Mouse (Mus musculus): ENCODE measurements around the gene Sgpp2.
A peak's percentile ranks its signal among the peaks of the same experiment; 100 is the strongest.

The Sgpp2 gene

GRCm38 (mm10) chr1:78339941-78340340 is 29.8 kb downstream of the Sgpp2 start:
- DNase-seq: no peak

- no peak for DNase-seq
Observed at GRCm38 (mm10) chr1:78340584-78340983, 30.4 kb downstream of the Sgpp2 start.

GRCm38 (mm10) chr1:78347317-78347806 is 37.2 kb downstream of the Sgpp2 start:
- DNase-seq: no peak

DNA sequence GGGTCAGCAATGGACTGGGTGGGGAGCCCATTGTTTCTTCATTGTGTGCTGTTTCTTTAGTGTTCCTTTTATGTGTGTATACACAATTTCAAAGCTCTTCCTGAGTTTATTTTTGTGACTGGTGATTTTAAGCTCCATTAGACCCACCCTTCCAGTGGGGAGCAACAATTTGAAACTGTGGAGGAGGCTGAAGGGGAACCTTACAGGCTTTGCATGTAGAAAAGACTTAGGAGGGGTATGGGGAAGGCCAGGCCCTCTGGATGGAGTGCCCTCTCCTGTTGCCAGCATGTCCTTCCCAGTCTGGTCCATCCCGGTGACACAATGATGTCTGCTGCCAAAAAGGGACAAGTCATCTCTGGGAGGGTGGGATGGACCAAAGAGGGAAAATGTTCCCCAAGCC is 39.1 kb downstream of the Sgpp2 start:
- no peak for DNase-seq

- no peak for DNase-seq
Observed at GRCm38 (mm10) chr1:78353254-78353653, 43.1 kb downstream of the Sgpp2 start.

GRCm38 (mm10) chr1:78355123-78355522 is 45.0 kb downstream of the Sgpp2 start:
- peak; percentile 83 for DNase-seq

DNA sequence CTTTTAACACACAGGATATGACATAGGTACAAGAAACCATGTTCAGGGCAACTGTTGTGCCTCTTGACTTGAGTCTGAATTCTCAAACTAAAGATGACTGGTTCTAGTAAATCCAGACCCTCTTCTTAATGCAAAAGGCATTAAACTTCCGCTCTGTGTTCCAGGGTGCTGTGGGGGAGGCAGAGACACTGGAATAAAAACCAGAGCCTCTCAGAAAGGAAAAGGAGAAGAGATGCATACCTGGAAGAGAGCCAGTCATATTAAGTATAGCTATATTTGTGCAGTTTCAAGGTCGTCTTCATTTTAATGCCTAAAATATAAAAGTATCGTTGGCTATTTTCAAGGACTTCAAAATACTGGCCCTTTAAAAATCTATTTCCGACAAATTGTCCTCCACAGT is 47.3 kb downstream of the Sgpp2 start:
- no peak for DNase-seq

- no peak for DNase-seq
Observed at GRCm38 (mm10) chr1:78357868-78358267, 47.7 kb downstream of the Sgpp2 start.

GRCm38 (mm10) chr1:78363965-78364889 is 54.1 kb downstream of the Sgpp2 start:
- DNase-seq: no peak

DNA sequence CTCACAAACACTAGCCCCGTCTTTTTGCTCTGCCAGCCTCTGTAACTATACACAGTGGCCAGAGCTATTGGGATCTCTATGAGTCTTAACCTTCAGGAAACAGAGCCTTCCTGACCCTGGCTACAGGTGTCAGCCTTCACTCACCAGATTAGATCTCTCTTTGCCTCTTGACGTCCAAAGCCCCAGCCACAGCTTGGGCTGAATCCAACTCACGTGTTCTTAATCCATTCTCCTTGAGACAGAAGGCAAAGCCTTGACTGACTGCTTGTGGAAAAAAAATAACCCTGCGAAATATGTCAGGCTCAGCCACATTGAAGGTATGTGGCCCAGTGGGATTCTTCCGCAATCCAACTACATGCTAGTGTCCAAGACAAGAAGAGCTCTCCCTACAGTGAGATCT is 57.7 kb downstream of the Sgpp2 start:
- peak; percentile 38 for DNase-seq

DNA sequence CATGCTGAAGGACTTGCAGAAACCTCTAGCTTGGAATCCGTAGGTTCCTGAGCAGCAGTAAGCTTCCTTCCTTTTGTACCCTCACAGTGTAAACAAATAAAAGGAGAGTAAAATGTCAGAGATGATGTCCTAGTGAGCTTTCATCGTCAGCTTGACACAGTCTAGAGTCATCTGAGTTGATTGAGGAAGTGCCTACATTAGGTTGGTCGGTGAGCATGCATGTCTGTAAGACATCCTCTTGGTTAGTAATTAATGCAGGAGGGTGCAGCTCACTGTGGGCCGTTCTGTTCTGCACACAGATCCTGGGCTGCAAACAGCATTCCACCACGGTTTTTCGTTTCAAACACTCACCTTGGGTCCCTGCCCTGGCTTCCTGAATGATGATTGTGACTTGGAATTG is 60.0 kb downstream of the Sgpp2 start:
- DNase-seq: no peak

DNA sequence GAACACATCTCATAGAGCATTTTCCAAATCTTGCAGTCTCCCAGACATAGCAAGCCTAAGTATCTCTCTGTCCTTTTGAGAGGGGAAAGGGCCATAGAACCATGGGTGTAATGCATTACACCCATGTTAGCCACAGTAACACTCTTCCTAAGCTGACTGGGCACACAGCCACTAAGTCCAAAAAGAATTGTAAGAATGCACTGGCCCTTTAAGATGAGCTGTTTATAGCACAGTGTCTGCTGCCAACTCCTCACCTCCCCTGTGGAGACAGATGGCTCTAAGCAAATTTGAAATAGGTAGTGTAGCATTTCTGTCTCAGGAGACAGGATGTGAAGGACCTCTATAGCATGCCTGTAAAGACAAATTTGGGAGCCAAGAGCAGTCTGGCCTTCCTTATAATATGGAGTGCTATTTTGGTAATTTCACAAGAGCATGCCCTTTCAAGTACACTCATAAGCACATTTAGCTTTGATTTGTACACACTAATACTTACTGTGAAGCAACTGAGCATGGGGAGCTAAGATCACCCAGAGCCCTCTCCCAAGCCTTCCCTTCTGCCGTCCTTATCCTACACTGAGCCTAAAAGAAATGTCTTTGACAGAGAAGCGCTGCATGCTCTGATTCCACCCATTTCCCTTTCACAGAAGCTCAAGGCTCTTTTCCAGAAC is 61.6 kb downstream of the Sgpp2 start:
- DNase-seq: no peak

- DNase-seq: no peak
Observed at GRCm38 (mm10) chr1:78372316-78372715, 62.2 kb downstream of the Sgpp2 start.

DNA sequence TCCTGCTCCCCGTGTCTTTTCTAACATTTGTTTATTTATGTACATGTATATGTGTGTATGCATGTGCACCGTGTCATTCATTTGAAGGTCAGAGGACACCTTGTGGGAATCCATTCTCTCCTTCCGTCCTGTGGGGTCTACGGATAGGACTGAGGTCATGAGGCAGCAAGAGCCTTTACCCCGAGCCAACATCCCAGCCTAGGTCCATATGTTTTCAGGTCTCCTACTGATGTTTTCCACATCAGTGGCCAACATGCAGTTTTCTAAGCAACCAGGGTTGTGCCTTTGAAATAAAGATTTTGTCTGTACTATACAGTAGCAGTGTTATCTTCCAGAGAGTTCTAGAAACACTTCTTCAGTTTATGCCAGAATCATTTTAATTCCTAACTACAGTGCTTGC is 63.7 kb downstream of the Sgpp2 start:
- DNase-seq: no peak

DNA sequence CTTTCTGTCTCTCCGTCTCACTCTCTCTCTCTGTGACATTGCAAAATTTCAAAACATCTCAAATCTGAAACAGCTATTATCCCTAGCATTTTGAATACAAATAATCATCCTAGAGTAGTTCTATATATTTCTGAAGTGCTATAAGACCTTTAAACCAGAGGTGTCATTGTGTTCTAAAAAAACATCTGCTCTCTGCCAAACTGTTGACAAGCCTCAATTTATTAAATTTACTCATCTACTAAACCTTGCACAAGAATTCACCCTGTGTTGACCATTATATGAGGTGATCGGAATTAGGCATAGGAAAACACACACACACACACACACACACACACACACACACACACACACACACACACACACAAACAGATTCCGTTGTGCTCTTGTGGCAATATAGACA is 64.9 kb downstream of the Sgpp2 start:
- DNase-seq: no peak

DNA sequence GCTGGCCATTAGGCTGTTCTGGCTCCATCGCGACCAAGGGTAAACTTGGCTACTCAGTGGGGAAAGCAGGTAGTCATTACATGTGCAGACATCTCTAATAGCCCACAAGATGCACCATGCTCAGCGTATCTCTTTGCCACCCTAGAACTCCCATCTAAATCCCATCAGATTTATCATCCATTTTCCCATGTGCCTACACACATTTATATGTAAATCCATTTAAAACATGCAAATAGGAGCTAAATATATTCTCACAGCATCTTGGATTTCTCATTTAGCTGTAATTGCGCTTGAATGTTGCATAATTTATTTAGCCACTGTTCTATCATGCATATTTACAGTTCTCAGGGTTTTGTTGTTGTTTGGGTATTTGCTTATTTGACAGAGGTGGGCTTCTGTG is 70.8 kb downstream of the Sgpp2 start:
- DNase-seq: no peak

- no peak for DNase-seq
Observed at GRCm38 (mm10) chr1:78387854-78388253, 77.7 kb downstream of the Sgpp2 start.

- DNase-seq: no peak
Observed at GRCm38 (mm10) chr1:78388848-78389247, 78.7 kb downstream of the Sgpp2 start.

DNA sequence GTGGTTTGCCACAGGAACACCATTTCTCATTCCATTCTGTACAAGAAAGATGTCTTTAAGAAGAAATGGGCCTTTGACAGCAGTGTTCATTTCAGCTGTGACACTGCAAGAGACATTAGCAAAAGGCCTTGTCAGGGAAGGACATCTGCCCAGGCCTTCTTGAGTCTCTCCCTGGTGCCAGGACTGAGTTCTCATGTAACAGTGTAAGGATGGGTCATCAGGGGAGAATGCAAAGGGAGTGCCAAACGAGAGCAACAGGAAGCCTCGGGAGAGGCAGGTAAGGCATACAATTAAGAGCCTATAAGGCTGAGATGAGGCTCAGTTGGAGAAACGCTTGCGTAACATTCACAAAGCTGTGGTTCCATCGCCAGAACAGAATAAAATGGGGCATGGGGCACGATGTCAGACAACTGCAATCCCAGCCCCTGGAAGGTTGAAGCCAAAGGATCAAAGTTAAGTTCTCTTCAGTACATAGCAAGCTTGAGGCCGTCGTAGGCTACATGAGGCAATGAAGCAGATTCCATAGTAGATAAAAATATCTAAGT is 85.1 kb downstream of the Sgpp2 start:
- DNase-seq: no peak

- no peak for DNase-seq
Observed at GRCm38 (mm10) chr1:78395737-78396136, 85.6 kb downstream of the Sgpp2 start.

- DNase-seq: peak; percentile 8
Observed at GRCm38 (mm10) chr1:78396320-78396913, 86.3 kb downstream of the Sgpp2 start.

DNA sequence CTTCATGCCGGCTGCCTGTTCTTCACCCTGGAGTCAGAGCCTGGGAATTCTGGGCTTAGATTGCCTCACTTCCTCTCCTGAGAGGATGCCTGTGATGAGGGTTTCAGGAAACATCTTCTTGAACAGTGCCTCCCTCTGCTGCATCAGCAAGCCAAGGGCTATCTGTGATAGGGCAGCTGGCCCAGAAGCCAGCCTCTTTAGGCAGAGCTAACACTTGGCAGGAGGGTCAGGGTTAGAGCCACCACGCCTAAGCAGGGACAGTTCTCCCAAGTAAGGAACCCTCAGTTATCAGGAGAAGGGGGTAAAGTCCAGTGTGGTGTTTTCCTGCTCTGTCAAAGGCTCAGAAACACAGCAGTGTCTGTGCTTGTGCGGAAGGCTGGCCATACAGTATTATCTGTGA is 89.6 kb downstream of the Sgpp2 start:
- DNase-seq: no peak

- no peak for DNase-seq
Observed at GRCm38 (mm10) chr1:78401413-78401812, 91.3 kb downstream of the Sgpp2 start.
